Comparison of ENCODE assay signal across 16 mouse cellular contexts in the genomic region with DNA sequence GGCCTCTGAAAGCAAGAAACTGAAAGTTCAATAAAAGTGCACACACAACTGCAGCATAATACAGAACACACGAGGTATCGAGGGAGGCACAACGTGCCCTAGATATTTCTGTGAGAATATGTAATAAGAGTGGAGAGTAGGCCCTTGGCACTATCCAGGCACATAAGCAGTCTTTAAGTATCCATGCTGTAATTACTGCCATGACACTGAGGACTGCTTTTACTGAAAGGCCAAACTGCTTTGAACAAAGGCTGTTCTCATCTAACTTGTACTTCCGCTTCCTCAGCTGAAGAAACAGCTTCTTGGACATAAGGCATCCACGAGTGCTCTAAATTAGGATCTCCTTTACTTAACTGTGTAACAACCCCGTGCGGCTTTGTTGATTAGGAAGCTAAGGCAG.
DNase-seq lines count a peak whose midpoint lies in the region; ATAC-seq and TF ChIP-seq lines count a peak whose summit lies in the region.
"Had no signal": no experiment of that assay in that cellular context is flagged by ENCODE, and none has a peak within 500 bp of the region (broad histone marks: within the 10 kb centered on the region; RNA-seq: fewer than 3 reads in every experiment).

No protein-coding gene starts in this region.

- H3K27me3 ChIP-seq in heart, embryonic 16.5 days (ENCODE audit: control insufficient read depth, insufficient read depth, low read length): no peaks in the 10 kb centered on the region
- H3K27me3 ChIP-seq in heart, embryonic 12.5 days (replicated peaks): no peaks in the 10 kb centered on the region
- no peaks in the 10 kb centered on the region for H3K27me3 ChIP-seq in megakaryocyte, embryonic 14.5 days (replicated peaks)
- H3K27me3 ChIP-seq in midbrain, embryonic 15.5 days (replicated peaks): no peaks in the 10 kb centered on the region
- H3K27me3 ChIP-seq in kidney, adult 2 months (replicated peaks; ENCODE audit: control insufficient read depth, insufficient read depth, low read length): no peaks in the 10 kb centered on the region
- H3K27me3 ChIP-seq: liver, embryonic 15.5 days; Patski had no signal

- WGBS in heart, embryonic 16.5 days: 69% methylated on average over 7 of the region's 7 CpGs
- WGBS in heart, embryonic 12.5 days: 68% methylated on average over 7 of the region's 7 CpGs
- 82% methylated on average over 7 of the region's 7 CpGs for WGBS in midbrain, embryonic 15.5 days
- WGBS in kidney, adult 2 months: 83% methylated on average over 7 of the region's 7 CpGs

- no peak overlapping the region for H3K9ac ChIP-seq in heart, embryonic 16.5 days (ENCODE audit: low read length)
- no peak overlapping the region for H3K9ac ChIP-seq in heart, embryonic 12.5 days
- H3K9ac ChIP-seq in midbrain, embryonic 15.5 days: no peak overlapping the region
- H3K9ac ChIP-seq: liver, embryonic 15.5 days had no signal

- no peak for TF ChIP-seq POLR2A in bone marrow macrophage, adult 2 months (IDR thresholded peaks at IDR 0.05; ENCODE audit: borderline replicate concordance, low read depth, low read length)
- no peak for TF ChIP-seq POLR2A in kidney, adult 2 months (IDR thresholded peaks at IDR 0.05; ENCODE audit: low read depth, low read length)

- no peak overlapping the region for H3K4me2 ChIP-seq in heart, embryonic 16.5 days (ENCODE audit: low read depth, low read length)
- H3K4me2 ChIP-seq in heart, embryonic 12.5 days: no peak overlapping the region
- no peak overlapping the region for H3K4me2 ChIP-seq in midbrain, embryonic 15.5 days
- H3K4me2 ChIP-seq: liver, embryonic 15.5 days had no signal

- DNase-seq in CD4-positive helper T cell, adult 2 months (ENCODE audit: low read depth, low spot score): peak; percentile 56
- DNase-seq in cerebellum, adult 8-10 months: no peak
- no peak for DNase-seq in kidney, adult 2 months
- DNase-seq: adrenal gland, adult 8-10 months; heart, adult 2 months; kidney, postnatal 4 days; thymus, adult 18-20 months had no signal

- H3K4me3 ChIP-seq in heart, embryonic 16.5 days (ENCODE audit: low read length): no peak overlapping the region
- H3K4me3 ChIP-seq in heart, embryonic 12.5 days: no peak overlapping the region
- peak overlapping the region; percentile 26 for H3K4me3 ChIP-seq in bone marrow macrophage, adult 2 months (ENCODE audit: insufficient read depth, low read length)
- H3K4me3 ChIP-seq in megakaryocyte, embryonic 14.5 days (replicated peaks): peak overlapping the region; percentile 79
- no peak overlapping the region for H3K4me3 ChIP-seq in midbrain, embryonic 15.5 days
- H3K4me3 ChIP-seq in kidney, adult 2 months (ENCODE audit: insufficient read depth, low read depth, low read length): no peak overlapping the region
- H3K4me3 ChIP-seq: heart, adult 2 months; liver, embryonic 15.5 days; myocyte had no signal

- TF ChIP-seq CTCF in bone marrow macrophage, adult 2 months (IDR thresholded peaks at IDR 0.05; ENCODE audit: low read depth, low read length): no peak
- no peak for TF ChIP-seq CTCF in kidney, adult 2 months (conservative IDR thresholded peaks at IDR 0.05; ENCODE audit: insufficient read depth, insufficient read length, low read depth, low read length)

- H3K36me3 ChIP-seq in heart, embryonic 16.5 days (ENCODE audit: control insufficient read depth, insufficient read depth): no peaks in the 10 kb centered on the region
- no peaks in the 10 kb centered on the region for H3K36me3 ChIP-seq in heart, embryonic 12.5 days
- peaks cover 37% of the 10 kb centered on the region for H3K36me3 ChIP-seq in megakaryocyte, embryonic 14.5 days (replicated peaks; ENCODE audit: low read length)
- H3K36me3 ChIP-seq in midbrain, embryonic 15.5 days (replicated peaks): no peaks in the 10 kb centered on the region
- no peaks in the 10 kb centered on the region for H3K36me3 ChIP-seq in kidney, adult 2 months (ENCODE audit: control insufficient read depth, insufficient read depth, low read length)
- H3K36me3 ChIP-seq: liver, embryonic 15.5 days had no signal

- ATAC-seq in heart, embryonic 16.5 days (replicated peaks; ENCODE audit: extremely low read depth, insufficient read depth, low FRiP score): no peak
- no peak for ATAC-seq in heart, embryonic 12.5 days (ENCODE audit: insufficient number of reproducible peaks, low FRiP score)
- ATAC-seq in midbrain, embryonic 15.5 days (replicated peaks): no peak
- ATAC-seq: intestine, postnatal 0 days; Patski had no signal

- peaks cover 10% of the 10 kb centered on the region for H3K4me1 ChIP-seq in heart, embryonic 16.5 days (ENCODE audit: control insufficient read depth, insufficient read depth, low read length)
- peaks cover 21% of the 10 kb centered on the region for H3K4me1 ChIP-seq in heart, embryonic 12.5 days (replicated peaks)
- peaks cover 50% of the 10 kb centered on the region for H3K4me1 ChIP-seq in bone marrow macrophage, adult 2 months (ENCODE audit: control insufficient read depth, insufficient read depth, low read length)
- H3K4me1 ChIP-seq in megakaryocyte, embryonic 14.5 days: peaks cover 84% of the 10 kb centered on the region
- peaks cover 9% of the 10 kb centered on the region; the same call in 1 of the 2 replicates for H3K4me1 ChIP-seq in midbrain, embryonic 15.5 days
- no peaks in the 10 kb centered on the region for H3K4me1 ChIP-seq in kidney, adult 2 months (ENCODE audit: control insufficient read depth, insufficient read depth, low read length)

- H3K27ac ChIP-seq in heart, embryonic 16.5 days (ENCODE audit: low read length): peak overlapping the region; percentile 18; the same call in 1 of the 2 replicates
- no peak overlapping the region for H3K27ac ChIP-seq in heart, embryonic 12.5 days (ENCODE audit: poor library complexity, severe bottlenecking)
- peak overlapping the region; percentile 93 for H3K27ac ChIP-seq in bone marrow macrophage, adult 2 months (ENCODE audit: insufficient read depth, low read depth, low read length)
- no peak overlapping the region for H3K27ac ChIP-seq in midbrain, embryonic 15.5 days
- no peak overlapping the region for H3K27ac ChIP-seq in kidney, adult 2 months (ENCODE audit: insufficient read depth, low read depth, low read length)
- H3K27ac ChIP-seq: heart, adult 2 months; liver, embryonic 15.5 days had no signal

- no peaks in the 10 kb centered on the region for H3K9me3 ChIP-seq in heart, embryonic 16.5 days (replicated peaks; ENCODE audit: control insufficient read depth, low read length)
- no peaks in the 10 kb centered on the region for H3K9me3 ChIP-seq in heart, embryonic 12.5 days (replicated peaks)
- H3K9me3 ChIP-seq in megakaryocyte, embryonic 14.5 days: no peaks in the 10 kb centered on the region
- no peaks in the 10 kb centered on the region for H3K9me3 ChIP-seq in midbrain, embryonic 15.5 days
- H3K9me3 ChIP-seq: liver, embryonic 15.5 days had no signal

Comparison
In these comparisons a context has a peak if more than half of its experiments do, and no peak if none do; other contexts are left out.
1. H3K27ac ChIP-seq: peak in heart, embryonic 16.5 days (single experiment) and bone marrow macrophage, adult 2 months (single experiment); none in heart, embryonic 12.5 days (single experiment), midbrain, embryonic 15.5 days (single experiment) and kidney, adult 2 months (single experiment).
2. H3K4me3 ChIP-seq: peak in bone marrow macrophage, adult 2 months (single experiment) and megakaryocyte, embryonic 14.5 days (single experiment); none in heart, embryonic 16.5 days (single experiment), heart, embryonic 12.5 days (single experiment), midbrain, embryonic 15.5 days (single experiment) and kidney, adult 2 months (single experiment).